Mouse (Mus musculus): ENCODE data around the gene Ogfod1. TPM values are rescaled to one million over a fixed set of nuclear protein-coding genes. Genes with fewer than 3 reads are reported as not detected.
"Not testable (repeated sequence)": the region's sequence is repeated elsewhere in the genome, so short reads cannot be mapped to it uniquely, and the experiment has no call there.

Gene Ogfod1
- polyA plus RNA-seq, 1 experiment from 2014 or later, result 14.2 TPM

- no peak for DNase-seq
- Histone ChIP-seq H3K4me3 (ENCODE audit: low read depth, low read length) (peak overlapping the region; percentile 66), H3K9ac (peak overlapping the region; percentile 6), H3K4me2 (peak overlapping the region; percentile 83), H3K27me3 (ENCODE audit: insufficient read depth, low read length) (no peaks in the 10 kb centered on the region), H3K4me1 (ENCODE audit: insufficient read depth) (peaks cover 7% of the 10 kb centered on the region; the same call in 1 of the 2 replicates), H3K27ac (ENCODE audit: low read depth) (no peak overlapping the region), H3K36me3 (ENCODE audit: insufficient read depth) (peaks cover 9% of the 10 kb centered on the region), H3K9me3 (ENCODE audit: low read depth, low read length) (no peaks in the 10 kb centered on the region)
- ATAC-seq (ENCODE audit: insufficient read depth), result no peak
- 44% methylated on average over 5 of the region's 5 CpGs for WGBS
- TF ChIP-seq CTCF (IDR thresholded peaks at IDR 0.05; ENCODE audit: low read depth), result no peak
Observed at GRCm38 (mm10) chr8:94035200-94035599, 1.8 kb upstream of the Ogfod1 start.

- DNase-seq, result peak; percentile 88
Observed at GRCm38 (mm10) chr8:94036541-94036940, 457 bp upstream of the Ogfod1 start.

DNA sequence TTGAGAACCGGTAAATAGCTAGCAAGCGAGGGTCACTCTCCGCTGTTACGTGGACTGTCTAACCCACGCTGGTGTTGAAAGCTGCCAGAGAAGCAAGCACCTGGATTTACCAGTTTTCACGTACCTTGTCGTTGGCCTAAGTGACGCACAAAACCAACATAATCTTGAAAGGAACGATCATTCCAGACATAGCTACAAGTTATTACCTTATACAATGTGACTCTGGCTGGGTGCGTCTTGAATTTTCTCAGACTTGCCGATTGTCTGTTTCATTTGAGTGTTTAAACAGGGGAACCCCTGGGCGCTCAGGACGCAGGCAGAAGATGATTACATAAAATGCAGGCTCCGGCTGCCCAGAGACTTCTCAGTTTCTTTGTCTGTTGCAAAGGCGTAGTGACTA, 808 bp downstream of the Ogfod1 start:
- peaks cover 7% of the 10 kb centered on the region; the same call in 1 of the 2 replicates for H3K4me1 ChIP-seq (ENCODE audit: insufficient read depth)
- H3K27ac ChIP-seq (ENCODE audit: low read depth), result no peak overlapping the region
- TF ChIP-seq CTCF (IDR thresholded peaks at IDR 0.05; ENCODE audit: low read depth), result no peak
- H3K9me3 ChIP-seq (ENCODE audit: low read depth, low read length), result no peaks in the 10 kb centered on the region
- 5% methylated on average over 15 of the region's 15 CpGs for WGBS
- ATAC-seq (ENCODE audit: insufficient read depth) (no peak), DNase-seq (peak; percentile 40)
- peak overlapping the region; percentile 66 for H3K4me3 ChIP-seq (ENCODE audit: low read depth, low read length)
- peak overlapping the region; percentile 72 for H3K4me2 ChIP-seq
- peak overlapping the region; percentile 55 for H3K9ac ChIP-seq
- H3K27me3 ChIP-seq (ENCODE audit: insufficient read depth, low read length), result no peaks in the 10 kb centered on the region
- no peaks in the 10 kb centered on the region for H3K36me3 ChIP-seq (ENCODE audit: insufficient read depth)

More at GRCm38 (mm10) chr8:94036541-94036940, 457 bp upstream of the Ogfod1 start:
- not testable (repeated sequence) for H3K9me3 ChIP-seq (ENCODE audit: low read depth, low read length); H3K27me3 ChIP-seq (ENCODE audit: insufficient read depth, low read length); H3K36me3 ChIP-seq (ENCODE audit: insufficient read depth); H3K4me1 ChIP-seq (ENCODE audit: insufficient read depth)
- under 1% methylated on average over 22 of the region's 32 CpGs for WGBS
- Histone ChIP-seq H3K27ac (ENCODE audit: low read depth) (peak overlapping the region; percentile 84), H3K4me3 (ENCODE audit: low read depth, low read length) (peak overlapping the region; percentile 66), H3K4me2 (peak overlapping the region; percentile 83), H3K9ac (peak overlapping the region; percentile 72)
- ATAC-seq (ENCODE audit: insufficient read depth), result peak; percentile 94

DNA sequence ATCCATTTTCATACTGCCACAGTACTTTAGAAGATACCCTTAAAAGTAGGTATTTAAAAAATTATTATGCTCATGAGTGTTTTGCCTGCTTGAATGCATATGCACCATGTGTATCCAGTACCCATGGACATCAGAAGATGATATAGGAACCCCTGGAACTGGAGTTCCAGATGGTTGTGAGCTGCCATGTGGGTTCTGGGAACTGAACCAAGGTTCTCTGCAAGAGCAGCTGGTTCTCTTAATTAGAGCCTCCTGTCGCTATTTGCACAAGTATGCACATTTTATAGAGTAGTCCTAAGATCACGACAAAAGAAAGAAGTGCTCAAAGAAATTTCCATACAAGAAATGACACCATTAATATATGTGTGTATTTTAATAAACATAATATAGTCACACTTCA, 10.8 kb downstream of the Ogfod1 start:
- no peak for TF ChIP-seq CTCF (IDR thresholded peaks at IDR 0.05; ENCODE audit: low read depth)
- peaks cover 6% of the 10 kb centered on the region; the same call in 1 of the 2 replicates for H3K36me3 ChIP-seq (ENCODE audit: insufficient read depth)
- peak; percentile 6 for DNase-seq
- H3K9ac ChIP-seq, result no peak overlapping the region
- ATAC-seq (ENCODE audit: insufficient read depth), result no peak
- H3K4me3 ChIP-seq (ENCODE audit: low read depth, low read length), result no peak overlapping the region
- no peak overlapping the region for H3K4me2 ChIP-seq
- no peaks in the 10 kb centered on the region for H3K9me3 ChIP-seq (ENCODE audit: low read depth, low read length)
- no peaks in the 10 kb centered on the region for H3K4me1 ChIP-seq (ENCODE audit: insufficient read depth)
- H3K27ac ChIP-seq (ENCODE audit: low read depth), result no peak overlapping the region
- 70% methylated on average over 2 of the region's 2 CpGs for WGBS
- H3K27me3 ChIP-seq (ENCODE audit: insufficient read depth, low read length), result no peaks in the 10 kb centered on the region

GRCm38 (mm10) chr8:94052696-94053095, 15.7 kb downstream of the Ogfod1 start:
- no peak overlapping the region for H3K4me3 ChIP-seq (ENCODE audit: low read depth, low read length)
- H3K27me3 ChIP-seq (ENCODE audit: insufficient read depth, low read length), result no peaks in the 10 kb centered on the region
- DNase-seq, result no peak
- no peak overlapping the region for H3K9ac ChIP-seq
- H3K27ac ChIP-seq (ENCODE audit: low read depth), result no peak overlapping the region
- no peaks in the 10 kb centered on the region for H3K4me1 ChIP-seq (ENCODE audit: insufficient read depth)
- no peaks in the 10 kb centered on the region for H3K9me3 ChIP-seq (ENCODE audit: low read depth, low read length)
- ATAC-seq (ENCODE audit: insufficient read depth), result no peak
- H3K4me2 ChIP-seq, result no peak overlapping the region
- WGBS, result 81% methylated on average over 12 of the region's 12 CpGs
- H3K36me3 ChIP-seq (ENCODE audit: insufficient read depth), result peaks cover 26% of the 10 kb centered on the region; the same call in 1 of the 2 replicates
- no peak for TF ChIP-seq CTCF (IDR thresholded peaks at IDR 0.05; ENCODE audit: low read depth)

GRCm38 (mm10) chr8:94057157-94057854, 20.3 kb downstream of the Ogfod1 start:
- H3K9ac ChIP-seq, result no peak overlapping the region
- H3K9me3 ChIP-seq (ENCODE audit: low read depth, low read length), result no peaks in the 10 kb centered on the region
- no peak overlapping the region for H3K27ac ChIP-seq (ENCODE audit: low read depth)
- 57% methylated on average over 6 of the region's 6 CpGs for WGBS
- no peaks in the 10 kb centered on the region for H3K4me1 ChIP-seq (ENCODE audit: insufficient read depth)
- H3K4me2 ChIP-seq, result no peak overlapping the region
- no peaks in the 10 kb centered on the region for H3K27me3 ChIP-seq (ENCODE audit: insufficient read depth, low read length)
- H3K36me3 ChIP-seq (ENCODE audit: insufficient read depth), result peaks cover 40% of the 10 kb centered on the region
- DNase-seq (peak; percentile 80), ATAC-seq (ENCODE audit: insufficient read depth) (no peak)
- H3K4me3 ChIP-seq (ENCODE audit: low read depth, low read length), result no peak overlapping the region
- peak; percentile 81 for TF ChIP-seq CTCF (IDR thresholded peaks at IDR 0.05; ENCODE audit: low read depth)

DNA sequence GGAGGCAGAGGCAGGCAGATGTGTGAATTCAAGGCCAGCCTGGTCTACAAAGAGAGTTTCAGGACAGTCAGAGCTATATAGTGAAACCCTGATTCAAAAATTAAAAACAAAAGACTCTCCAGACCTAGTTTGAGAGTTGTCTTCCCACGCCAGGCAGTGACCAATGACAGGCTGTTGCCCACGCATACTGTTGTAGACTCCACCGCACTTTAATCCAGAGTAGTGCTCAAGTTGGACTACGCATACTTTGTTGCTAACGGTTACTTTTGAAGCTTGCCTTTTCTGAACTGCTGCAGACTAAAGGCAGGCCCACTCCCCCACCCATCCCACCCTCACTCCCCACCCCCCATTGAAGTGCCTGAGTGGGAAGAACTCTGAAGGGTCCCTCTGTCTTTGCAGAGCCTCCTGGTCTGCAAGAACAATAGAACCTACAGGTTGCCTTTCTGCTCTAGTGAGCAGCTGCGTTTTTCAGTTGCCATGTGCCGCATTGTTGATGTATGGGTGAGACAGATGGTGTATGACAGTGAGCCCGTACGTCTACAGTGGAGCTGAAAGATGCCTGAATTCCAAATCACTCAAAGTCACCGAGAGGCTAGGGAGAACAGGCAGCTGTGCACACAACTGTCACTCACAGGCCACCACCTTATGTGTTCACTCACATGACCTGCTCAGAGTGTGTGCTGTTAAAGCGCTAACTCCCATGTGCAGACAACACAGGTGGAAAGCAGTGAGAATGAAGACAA, 29.3 kb downstream of the Ogfod1 start:
- no peak overlapping the region for H3K4me3 ChIP-seq (ENCODE audit: low read depth, low read length)
- ATAC-seq (ENCODE audit: insufficient read depth), result peak; percentile 17; the same call in 1 of the 2 replicates
- H3K9me3 ChIP-seq (ENCODE audit: low read depth, low read length), result no peaks in the 10 kb centered on the region
- no peaks in the 10 kb centered on the region for H3K4me1 ChIP-seq (ENCODE audit: insufficient read depth)
- peaks cover 29% of the 10 kb centered on the region for H3K36me3 ChIP-seq (ENCODE audit: insufficient read depth)
- no peaks in the 10 kb centered on the region for H3K27me3 ChIP-seq (ENCODE audit: insufficient read depth, low read length)
- TF ChIP-seq CTCF (IDR thresholded peaks at IDR 0.05; ENCODE audit: low read depth), result no peak
- DNase-seq, result no peak
- WGBS, result 48% methylated on average over 11 of the region's 11 CpGs
- no peak overlapping the region for H3K4me2 ChIP-seq
- no peak overlapping the region for H3K9ac ChIP-seq
- H3K27ac ChIP-seq (ENCODE audit: low read depth), result no peak overlapping the region

Measured in lung, embryonic 14.5 days (tissue).